Mouse (Mus musculus) A20 (cell line): ENCODE data around the gene Nagpa.

Experiments
- DNase-seq: peaks from one replicate; pipeline ENCODE4 v3.0.0-alpha.2; 2011; ENCODE audit warnings: low read depth, low spot score

Nagpa gene

DNA sequence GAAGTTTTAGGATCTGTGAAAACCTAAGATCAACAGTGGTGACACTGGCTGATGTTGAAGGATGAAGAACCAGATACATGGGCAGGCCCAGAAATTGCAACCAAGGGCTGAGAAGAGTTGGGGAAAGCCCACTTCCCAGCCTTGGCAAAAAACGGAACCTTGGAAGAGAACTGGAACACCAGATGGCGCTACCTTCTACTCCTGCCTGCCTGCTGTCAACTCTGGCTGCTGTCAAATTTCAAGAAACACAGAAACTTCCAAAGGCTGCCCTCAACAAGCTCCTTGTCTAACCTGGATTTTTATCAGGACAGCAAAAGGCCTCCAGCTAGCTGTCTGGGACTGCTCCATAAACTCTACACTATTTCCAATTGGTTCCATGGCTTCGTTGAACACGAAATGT lies 1.1 kb downstream of the Nagpa start:
- peak; percentile 64 for DNase-seq

DNA sequence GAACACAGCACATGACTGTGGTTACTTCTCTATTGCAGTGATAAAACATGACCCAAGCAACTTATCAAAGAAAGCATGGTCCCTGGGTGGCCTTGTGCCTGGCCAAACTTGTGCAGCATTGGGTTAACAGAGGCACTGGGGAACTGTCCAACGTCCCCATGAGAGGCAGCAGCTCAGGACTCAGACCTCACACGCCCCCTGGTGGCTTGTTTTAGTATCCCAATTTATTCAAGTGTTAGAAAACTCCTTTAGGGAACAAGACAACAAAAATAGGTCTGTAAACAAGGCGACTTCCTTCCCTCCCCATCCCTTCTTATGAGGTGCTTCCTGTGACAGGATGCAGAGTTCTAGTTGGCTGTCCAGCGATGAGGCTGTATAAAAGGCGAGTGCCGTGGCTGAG lies 8.7 kb downstream of the Nagpa start:
- peak; percentile 67 for DNase-seq

DNA sequence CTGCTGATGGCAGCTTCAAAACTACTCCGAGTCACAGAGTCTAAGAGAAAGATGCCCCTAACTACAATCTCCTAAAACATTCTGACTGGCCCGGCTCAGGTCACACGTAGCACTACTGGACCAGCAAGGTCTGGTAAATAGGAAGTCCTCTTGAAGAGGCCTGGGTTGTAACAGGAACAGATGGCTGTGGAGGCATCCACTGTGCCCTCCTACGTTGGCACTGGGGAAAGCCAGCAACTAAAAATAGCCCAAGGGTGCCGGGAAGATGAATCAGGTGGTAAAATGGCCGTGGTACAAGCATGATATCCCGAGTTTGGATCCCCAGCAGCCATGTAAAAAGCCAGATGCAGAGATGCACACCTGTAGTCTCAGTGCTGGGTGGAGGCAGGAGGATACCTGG lies 17.6 kb downstream of the Nagpa start:
- DNase-seq, result no peak

DNA sequence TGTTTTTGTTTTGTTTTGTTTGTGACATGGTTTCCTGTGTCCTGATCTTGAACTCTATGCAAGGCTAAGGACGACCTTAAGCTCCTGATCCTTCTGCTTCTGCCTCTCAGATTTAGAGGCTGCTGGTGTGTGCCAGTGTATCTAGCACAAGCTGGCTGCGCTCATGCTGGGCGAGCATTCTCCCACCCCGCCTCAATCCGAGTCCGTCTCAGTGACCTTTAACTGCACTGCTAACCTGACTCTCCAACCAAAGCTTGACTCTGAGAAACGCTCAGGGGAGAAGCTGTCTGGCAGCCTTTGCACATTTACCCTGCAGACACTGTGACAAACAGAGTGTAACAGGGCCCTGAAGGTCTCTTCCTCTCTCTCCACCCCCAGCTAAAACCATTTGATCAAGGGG lies 18.1 kb downstream of the Nagpa start:
- no peak for DNase-seq

DNA sequence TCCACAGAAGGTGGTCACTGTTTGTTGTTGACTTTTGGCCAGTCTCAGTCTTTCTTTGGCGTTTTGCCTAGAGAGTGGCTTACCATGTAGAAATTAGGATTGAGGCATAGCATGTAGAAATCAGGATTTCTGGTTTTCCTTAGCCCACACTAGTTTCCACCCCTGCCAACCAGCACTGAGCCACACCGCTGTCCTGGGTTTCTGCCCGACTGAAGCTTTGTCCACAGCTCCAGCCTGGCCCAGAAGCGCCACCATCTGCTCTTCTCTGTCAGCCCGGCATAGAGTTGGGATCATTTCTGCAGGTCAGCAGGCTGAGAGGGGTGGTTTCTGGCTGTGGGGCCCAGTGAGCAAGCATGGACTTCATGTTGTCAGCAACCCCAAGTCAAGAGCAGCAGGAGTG lies 18.9 kb downstream of the Nagpa start:
- DNase-seq, result no peak

DNA sequence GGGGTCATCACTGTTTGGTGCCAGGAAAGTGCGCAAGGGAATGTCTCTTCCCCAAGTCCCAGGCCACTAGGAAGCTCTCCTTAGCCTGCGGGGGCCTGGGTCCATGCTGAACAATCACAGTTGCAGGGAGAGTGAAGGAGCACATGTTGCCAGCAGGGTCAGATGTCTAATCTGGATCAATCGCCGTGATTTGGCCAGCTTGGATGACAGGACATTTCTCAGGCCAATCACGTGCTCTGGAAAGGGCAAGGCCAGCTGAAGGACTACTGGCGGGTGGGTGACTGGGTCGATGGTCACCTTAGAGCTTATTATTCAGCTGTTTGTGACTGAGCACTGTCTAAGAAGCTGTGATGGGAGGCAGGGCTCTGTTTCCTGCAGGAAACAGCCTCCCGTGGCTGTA lies 19.7 kb downstream of the Nagpa start:
- no peak for DNase-seq

DNA sequence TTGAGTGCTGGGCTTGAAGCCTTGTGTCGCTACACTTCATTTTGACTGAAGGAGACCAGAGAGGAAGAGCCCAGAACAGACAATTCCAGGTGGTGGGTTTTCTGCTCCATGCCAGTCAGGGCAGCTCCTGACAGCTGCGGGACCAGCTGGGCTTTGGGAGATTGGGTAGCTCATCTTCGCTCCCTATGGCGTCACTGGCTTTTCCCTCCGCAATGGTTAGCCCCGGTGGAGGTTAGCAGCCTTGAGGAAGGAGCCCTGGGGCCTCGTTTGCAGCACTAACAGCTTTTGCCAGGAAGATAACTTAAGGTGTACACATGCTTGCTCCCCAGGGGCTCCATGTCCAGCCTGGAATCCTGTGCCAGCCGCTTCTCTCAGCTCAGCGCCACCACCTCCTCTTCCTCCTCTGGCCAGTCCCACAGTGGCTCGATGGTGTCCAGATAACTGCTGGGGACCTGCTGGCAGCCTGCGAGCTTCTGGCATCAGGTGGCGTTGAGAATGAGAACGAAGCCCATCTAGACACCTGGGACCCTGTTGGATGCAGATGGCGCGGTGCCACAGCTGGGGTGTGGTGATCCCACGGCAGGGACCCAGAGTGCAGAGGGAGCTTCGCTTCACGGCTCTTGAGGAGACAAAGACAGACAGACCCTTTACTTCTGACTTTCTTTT lies 20.4 kb downstream of the Nagpa start:
- DNase-seq, result no peak

DNA sequence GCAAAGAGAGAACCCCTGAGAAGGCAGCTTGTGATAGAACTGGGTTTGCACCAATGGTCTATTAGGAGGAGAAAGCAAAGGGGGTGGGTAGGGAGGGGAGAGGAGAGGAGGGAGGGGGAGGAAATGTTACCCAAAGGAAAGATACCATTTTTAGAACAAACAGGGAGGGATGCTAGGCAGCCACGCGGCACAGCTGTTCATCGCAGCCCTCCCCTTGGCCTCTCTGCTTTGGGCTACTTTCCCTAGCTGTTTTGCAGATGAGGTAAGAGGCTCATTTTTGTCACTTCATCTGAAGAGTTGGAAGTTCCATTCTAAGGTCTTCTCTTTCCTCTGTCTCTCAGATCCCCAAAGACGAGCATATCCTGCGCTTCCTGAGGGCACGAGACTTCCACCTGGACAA lies 31.2 kb downstream of the Nagpa start:
- no peak for DNase-seq

DNA sequence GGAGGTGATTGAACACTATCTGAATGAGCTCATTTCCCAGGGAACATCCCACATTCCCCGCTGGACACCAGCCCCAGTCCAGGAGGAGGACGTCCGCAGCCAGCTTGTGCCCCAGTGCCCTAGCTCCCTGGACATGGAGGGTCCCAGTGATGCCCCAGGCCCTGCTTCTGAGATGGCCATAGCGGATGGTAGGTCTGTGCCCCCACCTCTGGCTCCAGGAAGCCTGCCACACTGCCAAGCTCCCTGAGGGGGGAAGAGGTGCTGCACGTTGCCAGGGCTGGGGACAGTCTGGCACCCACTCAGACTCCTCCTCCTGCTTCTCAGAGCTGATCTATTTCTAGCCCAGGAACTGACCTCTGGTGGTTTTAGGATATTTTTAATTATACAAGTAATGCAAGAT lies 35.0 kb downstream of the Nagpa start:
- DNase-seq, result no peak

DNA sequence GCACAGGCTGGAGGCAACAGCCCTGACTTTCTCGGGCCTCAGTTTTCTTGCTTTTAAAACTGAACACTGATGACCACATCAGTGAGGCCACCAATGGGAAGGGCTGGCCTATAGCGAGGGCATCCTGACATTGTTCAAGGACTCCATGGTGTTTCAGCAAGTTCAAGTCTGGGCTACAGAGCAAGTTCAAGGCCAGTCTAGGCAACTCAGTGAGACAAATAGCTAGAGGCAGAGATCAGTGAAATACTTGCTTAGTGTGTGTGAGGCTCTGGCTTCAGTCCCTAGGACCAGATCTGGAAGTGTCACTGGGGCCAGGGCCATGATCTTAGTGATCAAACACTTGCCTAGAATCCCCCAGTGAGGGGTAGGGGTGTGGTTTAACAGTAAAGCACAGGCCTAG lies 35.8 kb downstream of the Nagpa start:
- DNase-seq, result no peak

DNA sequence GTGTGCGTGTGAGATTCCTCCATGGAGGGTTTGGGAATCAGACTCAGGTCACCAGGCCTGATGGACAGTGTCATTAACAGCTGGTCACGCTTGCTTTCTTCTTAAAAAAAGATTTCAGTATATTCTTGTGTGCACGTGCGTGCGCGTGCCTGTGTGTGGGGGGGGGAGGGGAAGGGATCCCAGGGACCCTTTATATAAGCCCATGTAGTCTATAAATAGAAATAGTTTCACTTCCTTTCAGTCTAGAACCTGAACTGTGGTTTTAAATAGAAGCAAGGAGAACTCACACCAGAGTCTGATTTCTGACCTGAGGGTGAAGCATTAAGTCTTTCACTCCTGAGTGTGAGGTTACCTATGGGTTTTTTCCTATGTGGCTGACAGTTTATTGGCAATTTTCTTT lies 39.5 kb downstream of the Nagpa start:
- peak; percentile 72 for DNase-seq

DNA sequence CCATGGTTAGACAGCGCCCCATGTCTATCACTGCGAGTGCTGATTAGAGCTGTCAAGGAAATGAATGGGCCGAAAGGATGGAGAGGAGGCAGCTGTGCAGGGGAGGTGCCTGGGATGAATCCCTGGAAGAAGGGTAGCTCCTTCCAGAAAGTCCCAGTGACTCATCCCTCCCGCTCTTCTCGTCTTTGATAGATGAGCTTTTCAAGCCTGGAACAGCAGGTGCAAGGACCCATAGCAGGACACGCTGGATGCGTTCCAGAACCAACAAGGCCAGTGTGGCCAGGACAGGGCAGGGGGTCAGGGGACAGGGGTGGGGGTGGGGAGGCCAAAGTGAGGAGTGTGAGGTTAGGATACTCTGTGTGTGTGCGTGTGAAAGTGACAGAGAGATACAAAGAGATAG lies 44.6 kb downstream of the Nagpa start:
- DNase-seq, result no peak

DNA sequence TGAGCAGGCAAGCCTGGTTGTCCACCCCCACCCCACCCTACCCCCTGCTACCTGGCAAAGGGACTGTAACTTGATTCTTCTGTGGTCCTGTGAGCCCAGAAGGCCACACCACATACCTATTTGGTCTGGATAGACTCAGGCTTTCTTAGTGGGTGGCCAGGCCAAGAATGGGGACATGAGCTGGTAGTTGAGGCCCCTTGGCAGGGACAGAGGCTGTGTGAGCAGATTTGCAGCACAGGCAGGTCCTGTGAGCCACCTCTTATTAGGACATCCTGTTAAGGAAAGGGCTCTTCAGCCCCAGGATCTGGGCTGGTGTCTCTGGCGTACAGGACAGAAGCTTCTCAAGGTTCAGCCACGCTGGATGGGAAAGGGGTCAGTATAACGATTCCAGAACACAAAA lies 46.7 kb downstream of the Nagpa start:
- no peak for DNase-seq

DNA sequence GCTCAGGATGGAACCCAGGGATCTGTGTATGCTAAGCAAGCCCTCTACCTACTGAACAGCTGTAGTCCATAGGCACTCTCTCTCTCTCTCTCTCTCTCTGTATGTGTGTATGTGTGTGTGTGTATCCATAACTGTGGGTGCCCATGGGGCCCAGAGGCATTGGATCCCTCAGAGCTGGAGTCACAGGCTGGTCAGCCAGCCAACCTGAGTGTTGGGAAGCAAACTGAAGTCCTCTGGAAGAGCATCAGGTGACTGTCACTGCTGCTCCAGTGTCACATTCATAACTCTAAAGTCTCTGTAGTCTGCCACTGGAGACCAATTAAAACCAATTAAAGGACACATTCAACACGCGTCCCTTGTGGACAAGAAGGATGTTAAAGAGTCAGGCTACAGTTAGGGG lies 47.3 kb downstream of the Nagpa start:
- DNase-seq, result no peak

DNA sequence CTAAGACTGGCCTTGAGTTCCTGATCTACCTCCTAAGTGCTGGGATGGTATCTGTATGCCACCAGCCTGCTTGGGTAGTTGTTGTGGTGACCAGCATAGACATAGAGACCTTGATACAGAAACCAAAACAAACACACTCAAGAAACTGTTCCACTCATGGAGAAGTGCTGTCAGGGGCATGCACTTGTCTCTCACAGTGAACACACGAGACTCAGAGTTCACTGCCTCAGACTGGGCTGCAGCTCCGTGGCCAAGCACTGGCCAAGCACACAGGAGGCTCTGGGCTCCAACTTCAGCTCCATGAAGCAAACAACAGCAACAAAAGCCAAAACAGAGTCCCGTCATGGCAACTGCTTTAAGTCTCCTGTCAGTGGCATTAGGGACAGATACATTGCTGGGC lies 48.8 kb downstream of the Nagpa start:
- DNase-seq, result no peak

DNA sequence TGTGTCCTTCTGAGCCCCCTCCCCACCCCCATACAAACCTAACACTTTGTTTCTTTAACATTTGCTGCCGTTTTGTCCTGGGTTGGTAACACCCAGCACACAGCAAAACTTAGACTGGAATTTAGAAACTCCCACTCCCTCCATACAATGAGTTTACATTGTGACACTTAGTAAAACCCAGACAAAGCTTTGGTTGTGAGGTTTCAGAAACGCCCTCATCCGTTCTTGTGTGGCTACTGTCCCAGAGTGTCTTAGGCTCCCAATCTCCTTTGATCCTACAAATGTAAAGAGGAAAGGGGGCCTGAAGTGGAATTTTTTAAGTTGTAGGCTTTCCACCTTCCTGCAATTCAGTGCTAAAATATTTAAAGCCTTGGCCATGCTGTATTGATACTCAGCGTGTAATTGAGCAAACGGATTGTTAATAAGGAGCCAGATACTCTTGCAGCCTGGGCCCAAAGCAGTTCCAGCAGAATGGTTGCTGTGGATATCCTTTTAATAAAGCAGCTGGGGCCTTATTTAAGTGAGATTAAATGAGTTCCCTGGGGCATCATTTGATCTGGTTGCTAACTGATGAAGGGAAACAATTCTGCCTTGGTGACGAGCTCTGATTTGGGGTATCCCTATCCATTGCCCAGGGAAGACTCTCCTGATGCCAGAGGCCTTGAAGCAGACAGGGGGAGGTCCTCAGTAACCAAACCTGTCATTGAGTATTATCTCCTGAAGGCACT lies 50.3 kb downstream of the Nagpa start:
- no peak for DNase-seq

DNA sequence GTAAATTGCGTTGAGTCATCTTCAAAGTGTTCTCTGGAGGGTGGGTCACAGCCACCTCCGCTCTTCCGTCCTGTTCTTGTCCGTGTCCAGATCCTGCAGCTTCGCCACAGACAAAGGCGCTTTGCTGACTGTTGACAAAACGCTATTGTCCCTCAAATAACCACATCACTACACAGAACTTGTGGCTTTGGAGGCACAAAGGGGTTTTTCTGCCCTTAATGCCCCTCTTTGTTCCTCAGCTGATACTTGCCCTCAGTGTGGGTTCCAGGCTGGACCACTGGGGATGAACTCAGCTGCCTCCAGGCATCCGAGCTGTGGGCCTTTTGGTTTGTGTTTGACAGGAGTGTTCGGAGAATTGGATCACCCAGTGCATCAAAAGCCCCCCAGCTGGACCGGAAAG lies 53.3 kb downstream of the Nagpa start:
- no peak for DNase-seq

DNA sequence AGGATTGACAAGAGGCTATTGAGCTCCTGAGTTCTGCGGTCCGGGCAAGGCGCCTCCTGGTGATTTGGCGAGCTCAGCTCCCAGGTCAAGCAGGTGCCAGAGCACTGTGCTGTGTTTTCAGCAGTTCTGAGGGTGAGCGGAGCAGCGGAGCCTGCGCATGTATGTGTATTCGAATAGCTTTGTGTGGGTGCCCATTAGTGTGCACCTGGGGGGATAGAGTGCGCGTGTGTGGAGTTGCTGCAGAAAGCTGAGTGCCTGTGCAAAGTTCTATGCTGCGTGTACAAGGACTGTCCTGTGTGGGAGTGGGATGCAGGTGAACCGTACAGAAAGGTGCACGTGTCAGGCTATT lies 56.8 kb downstream of the Nagpa start, which contains the start of gene Sec14l5:
Gene Sec14l5 (plus strand): TSS at position 73 of the 349 bp plus-strand sequence.
- DNase-seq, result no peak

DNA sequence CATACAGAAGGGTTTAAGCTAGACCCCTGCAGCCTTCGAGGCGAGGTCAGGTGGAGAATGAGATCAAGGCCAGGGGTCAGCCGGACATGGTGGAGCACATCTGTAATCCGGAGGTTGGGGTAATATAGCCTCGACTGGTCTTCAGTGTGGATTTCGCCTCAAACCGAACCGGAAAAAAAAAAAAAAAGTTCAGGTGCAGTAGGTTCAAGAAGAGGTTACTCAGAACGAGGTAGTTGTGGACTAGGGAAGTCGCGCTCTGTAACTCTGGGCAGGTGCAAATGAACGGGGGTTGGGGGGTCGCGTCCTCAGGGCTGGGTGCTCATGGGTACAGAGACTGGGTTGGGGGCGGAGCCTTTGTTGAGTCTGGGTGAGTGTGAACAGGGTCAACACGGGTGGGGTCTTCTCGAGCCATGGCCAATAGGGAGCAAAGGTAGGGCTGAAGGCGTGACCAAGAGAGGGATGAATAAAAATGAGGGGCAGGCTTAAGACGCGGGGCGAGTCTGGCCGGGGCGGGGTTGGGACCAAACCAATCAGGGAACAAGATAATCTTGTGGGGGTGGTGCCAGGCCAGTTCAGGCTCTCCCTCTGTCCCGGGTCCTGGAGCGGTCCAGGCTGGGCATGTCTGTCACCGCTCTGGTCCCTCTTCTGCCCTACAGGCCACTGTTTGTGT lies 57.3 kb downstream of the Nagpa start:
- peak; percentile 88 for DNase-seq

DNA sequence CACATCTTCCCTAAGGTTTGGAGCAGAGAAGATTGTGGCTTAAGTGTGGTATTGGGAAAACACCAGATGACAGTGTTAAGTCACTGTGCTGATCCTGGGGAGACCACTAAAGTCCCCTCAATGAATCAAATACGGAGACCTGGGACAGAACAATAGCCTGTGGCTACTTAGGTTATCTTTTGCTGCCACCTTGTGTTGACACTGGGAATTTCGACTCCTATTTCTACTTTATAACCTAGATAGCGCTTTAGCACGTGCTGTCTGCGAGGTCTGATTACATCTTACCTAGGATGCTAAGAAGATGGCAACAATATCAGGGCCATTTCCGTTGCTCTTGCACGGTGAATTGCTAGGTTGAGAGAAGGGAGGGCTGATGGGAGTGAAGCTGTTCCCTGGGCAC lies 58.2 kb downstream of the Nagpa start:
- DNase-seq, result peak; percentile 87
